Mouse (Mus musculus): ENCODE results near the gene Ube2s.

GRCm38 (mm10) chr7:4752821-4753570 is 59.4 kb downstream of the Ube2s start, which contains the start of gene Cox6b2:
- TF ChIP-seq POLR2A (IDR thresholded peaks at IDR 0.05; ENCODE audit: control insufficient read depth, low read depth, low read length) (peak; percentile 92), CTCF (IDR thresholded peaks at IDR 0.05; ENCODE audit: control insufficient read depth, insufficient read depth, insufficient replicate concordance, low read depth, low read length) (no peak)

Measured in testis, adult 2 months (tissue).